Mouse (Mus musculus): ENCODE measurements around the gene Vav3. TPM values are rescaled to one million over a fixed set of nuclear protein-coding genes. Genes with fewer than 3 reads are reported as not detected.

The Vav3 gene
- total and polyA plus RNA-seq, 3 experiments: 0.08 TPM; not detected in 2

- H3K27me3 ChIP-seq (replicated peaks): no peaks in the 10 kb centered on the region
- no peaks in the 10 kb centered on the region for H3K36me3 ChIP-seq (replicated peaks in 1 of 2; ENCODE audit: control insufficient read depth in 1 of 2, insufficient read depth in 1 of 2, low read length in 1 of 2)
- H3K9me3 ChIP-seq (replicated peaks; ENCODE audit: low read length): no peaks in the 10 kb centered on the region
- no peak for TF ChIP-seq HCFC1 (IDR thresholded peaks at IDR 0.05; ENCODE audit: low read depth, low read length)
- no peak for TF ChIP-seq MAFK (IDR thresholded peaks at IDR 0.05; ENCODE audit: insufficient replicate concordance, low read length)
- no peak for TF ChIP-seq SIN3A (IDR thresholded peaks at IDR 0.05; ENCODE audit: low read length)
- no peak for TF ChIP-seq E2F4 (IDR thresholded peaks at IDR 0.05; ENCODE audit: insufficient replicate concordance, low read depth, low read length)
- no peak for TF ChIP-seq CHD2 (IDR thresholded peaks at IDR 0.05; ENCODE audit: low read length)
- no peak for DNase-seq (ENCODE audit: extremely low read depth)
- H3K27ac ChIP-seq (ENCODE audit: insufficient read depth, low read depth): no peak overlapping the region
- dilution Hi-C loops (cut with MboI; ENCODE audit: extremely low pct_ligation_motif_present, extremely low pct_unique_long_range_greater_than_20kb, low sequenced_read_pairs) (no loop called here), in situ Hi-C loops (cut with MboI; ENCODE audit: low pct_ligation_motif_present, low pct_unique_long_range_greater_than_20kb, low sequenced_read_pairs) (no loop called here)
- no peaks in the 10 kb centered on the region for H3K4me1 ChIP-seq (ENCODE audit: control insufficient read depth in 1 of 2, insufficient read depth in 2 of 2)
- H3K79me2 ChIP-seq (replicated peaks; ENCODE audit: control insufficient read depth, extremely low read depth, insufficient read depth, poor library complexity, severe bottlenecking): no peaks in the 10 kb centered on the region
- H3K4me2 ChIP-seq (ENCODE audit: insufficient read depth, low read depth, poor library complexity, severe bottlenecking): no peak overlapping the region
- no peak overlapping the region for H3K4me3 ChIP-seq (replicated peaks in 1 of 3; ENCODE audit: low read depth in 2 of 3, low read length in 2 of 3, poor library complexity in 1 of 3)
- no peak overlapping the region for H3K9ac ChIP-seq (ENCODE audit: insufficient read depth, low read depth)
These were observed 30.9 kb upstream of the Vav3 start for GRCm38 (mm10) chr3:109309317-109310265.

DNA sequence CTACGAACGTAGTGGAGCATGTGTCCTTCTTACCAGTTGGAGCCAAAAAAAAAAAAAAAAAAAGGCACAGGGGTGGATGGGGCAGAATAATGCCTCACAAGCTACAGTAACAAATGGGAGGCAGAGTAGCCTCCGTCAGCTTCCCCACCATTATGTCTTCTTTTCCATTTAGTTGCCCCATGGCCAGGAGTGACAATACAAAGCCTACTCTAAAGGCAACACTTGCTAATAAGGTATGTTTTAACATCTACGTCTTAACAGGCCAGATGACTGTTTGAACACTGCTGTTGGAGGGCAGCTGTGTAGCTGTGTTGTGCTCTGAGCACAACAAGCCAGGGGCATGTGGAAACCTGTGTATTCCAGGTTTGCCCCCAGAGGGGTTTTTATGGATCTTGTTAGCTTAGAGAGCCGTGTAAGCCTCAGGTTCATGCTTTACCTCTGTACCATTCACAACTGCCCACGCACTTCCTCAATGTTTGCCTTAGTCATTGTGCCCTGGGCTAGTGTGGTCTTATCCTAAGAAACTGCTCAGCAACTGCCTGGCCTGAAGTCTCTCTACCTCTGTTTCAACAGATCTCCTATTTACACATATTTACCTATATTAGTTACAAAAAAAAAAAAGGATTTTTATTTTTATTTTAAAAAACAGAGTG is 29.2 kb upstream of the Vav3 start:
- Histone ChIP-seq H3K36me3 (replicated peaks in 1 of 2; ENCODE audit: control insufficient read depth in 1 of 2, insufficient read depth in 1 of 2, low read length in 1 of 2) (no peaks in the 10 kb centered on the region), H3K79me2 (replicated peaks; ENCODE audit: control insufficient read depth, extremely low read depth, insufficient read depth, poor library complexity, severe bottlenecking) (no peaks in the 10 kb centered on the region), H3K9me3 (replicated peaks; ENCODE audit: low read length) (no peaks in the 10 kb centered on the region), H3K4me1 (ENCODE audit: control insufficient read depth in 1 of 2, insufficient read depth in 2 of 2) (no peaks in the 10 kb centered on the region), H3K4me2 (ENCODE audit: insufficient read depth, low read depth, poor library complexity, severe bottlenecking) (no peak overlapping the region), H3K4me3 (replicated peaks in 1 of 3; ENCODE audit: low read depth in 2 of 3, low read length in 2 of 3, poor library complexity in 1 of 3) (no peak overlapping the region), H3K9ac (ENCODE audit: insufficient read depth, low read depth) (no peak overlapping the region), H3K27me3 (replicated peaks) (no peaks in the 10 kb centered on the region), H3K27ac (ENCODE audit: insufficient read depth, low read depth) (no peak overlapping the region)
- dilution Hi-C loops (cut with MboI; ENCODE audit: extremely low pct_ligation_motif_present, extremely low pct_unique_long_range_greater_than_20kb, low sequenced_read_pairs) (no loop called here), in situ Hi-C loops (cut with MboI; ENCODE audit: low pct_ligation_motif_present, low pct_unique_long_range_greater_than_20kb, low sequenced_read_pairs) (no loop called here)
- TF ChIP-seq POLR2AphosphoS2 (IDR thresholded peaks at IDR 0.05; ENCODE audit: low read depth, low read length) (no peak), KAT2A (IDR thresholded peaks at IDR 0.05; ENCODE audit: insufficient replicate concordance, low read length) (no peak), HCFC1 (IDR thresholded peaks at IDR 0.05; ENCODE audit: low read depth, low read length) (no peak), MEF2A (IDR thresholded peaks at IDR 0.05; ENCODE audit: borderline replicate concordance, low read depth, low read length) (no peak), RCOR1 (conservative IDR thresholded peaks at IDR 0.05; ENCODE audit: low read depth, low read length) (no peak), MAFK (IDR thresholded peaks at IDR 0.05; ENCODE audit: insufficient replicate concordance, low read length) (no peak), CHD1 (IDR thresholded peaks at IDR 0.05; ENCODE audit: low read depth, low read length) (no peak), RAD21 (IDR thresholded peaks at IDR 0.05; ENCODE audit: low read depth, low read length) (no peak), IRF4 (IDR thresholded peaks at IDR 0.05; ENCODE audit: low read depth, low read length) (no peak), ZC3H11A (IDR thresholded peaks at IDR 0.05; ENCODE audit: low read depth, low read length) (no peak), ZKSCAN1 (IDR thresholded peaks at IDR 0.05; ENCODE audit: borderline replicate concordance, low read depth, low read length) (no peak), E2F4 (IDR thresholded peaks at IDR 0.05; ENCODE audit: insufficient replicate concordance, low read depth, low read length) (no peak), MYC (IDR thresholded peaks at IDR 0.05; ENCODE audit: low read depth, low read length) (no peak), NELFE (IDR thresholded peaks at IDR 0.05; ENCODE audit: low read depth, low read length) (no peak)
- DNase-seq (ENCODE audit: extremely low read depth): no peak
